Mouse (Mus musculus) hematopoietic stem cell, adult 5-6 weeks (primary cell): ENCODE results near the gene Gm45233. TPM values are rescaled to one million over a fixed set of nuclear protein-coding genes. Genes with fewer than 3 reads are reported as not detected.

Source experiments
- ATAC-seq, 2 experiments: fragments of 125-278 bp in 1 of 2; replicated peaks in 1 of 2; 2 replicates each; pipeline ENCODE4 v1.8.0; 2016 to 2017; ENCODE audit warnings: inconsistent platforms in 2 of 2, mild to moderate bottlenecking in 2 of 2, moderate number of reproducible peaks in 2 of 2, low read depth in 1 of 2, moderate TSS enrichment in 1 of 2; ENCODE audit not compliant: low FRiP score in 2 of 2, poor library complexity in 2 of 2, severe bottlenecking in 2 of 2, insufficient read depth in 1 of 2, low TSS enrichment in 1 of 2
- total RNA-seq: library from RNA; stranded (forward); fragments of 172-1452, 232-1000 nt; gene quantifications from 2 replicates; pipeline ENCODE4 v1.2.3, GENCODE M21; 2017

Gene Gm45233
- total RNA-seq, 1 experiment from 2014 or later, result 2.5 TPM

DNA sequence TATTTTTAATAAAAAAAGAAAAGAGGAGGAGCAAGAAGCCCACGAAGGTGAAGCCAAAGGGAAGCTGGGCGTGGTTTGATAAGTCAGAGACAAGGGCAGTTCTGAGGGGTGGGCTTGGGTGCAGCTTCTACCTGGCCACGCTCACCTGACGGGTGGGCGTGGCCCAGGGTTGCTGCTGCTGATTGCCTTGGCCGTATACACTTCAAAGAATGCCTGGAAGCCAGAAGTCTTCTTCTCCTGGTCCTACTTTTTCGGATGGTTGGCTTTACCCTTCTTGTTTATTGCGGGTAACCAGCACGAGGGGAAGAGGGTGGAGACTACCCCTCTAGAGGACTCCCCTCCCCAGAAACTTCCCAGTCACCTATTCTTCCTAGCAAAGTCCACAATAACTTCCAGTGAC, 1.2 kb upstream of the Gm45233 start:
- no peak for ATAC-seq

DNA sequence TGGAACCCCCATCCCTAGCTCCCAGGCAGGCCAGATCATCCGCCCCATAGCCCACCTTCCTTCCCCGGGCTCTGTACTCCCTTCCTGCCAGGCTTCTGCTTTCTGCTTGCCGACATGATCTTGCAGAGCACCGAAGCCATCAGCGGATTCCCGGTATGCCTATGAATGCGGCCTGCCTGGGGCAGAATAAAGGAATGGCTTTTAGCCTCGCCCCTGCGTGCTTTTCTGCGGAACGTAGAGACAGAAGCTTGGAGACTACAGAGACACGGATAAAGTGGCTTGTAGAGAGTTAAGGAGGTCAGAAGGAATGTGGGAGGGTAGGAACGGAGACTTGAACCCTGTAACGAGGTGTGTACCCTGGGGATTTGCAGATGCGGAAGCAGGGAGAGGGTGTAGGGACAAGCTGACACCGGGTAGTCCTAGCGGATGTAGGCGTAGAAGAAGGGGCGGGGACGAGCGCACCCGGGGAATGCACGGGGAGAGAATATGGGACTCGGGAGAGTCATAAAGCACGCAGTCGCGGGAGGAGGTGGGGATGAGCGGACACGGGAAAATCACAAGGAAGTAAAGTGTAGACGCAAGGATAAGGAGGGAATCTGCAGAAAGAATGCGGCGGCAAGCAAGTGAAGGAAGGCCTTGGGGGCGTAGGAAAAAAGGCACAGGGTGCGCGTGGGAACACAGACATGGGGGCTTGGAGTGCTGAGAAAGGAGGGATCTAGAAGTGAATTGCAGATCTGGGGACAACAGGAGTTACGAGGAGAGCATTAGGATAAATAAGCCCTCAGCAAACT, 607 bp upstream of the Gm45233 start:
- ATAC-seq, result peak; percentile 73 to 75

DNA sequence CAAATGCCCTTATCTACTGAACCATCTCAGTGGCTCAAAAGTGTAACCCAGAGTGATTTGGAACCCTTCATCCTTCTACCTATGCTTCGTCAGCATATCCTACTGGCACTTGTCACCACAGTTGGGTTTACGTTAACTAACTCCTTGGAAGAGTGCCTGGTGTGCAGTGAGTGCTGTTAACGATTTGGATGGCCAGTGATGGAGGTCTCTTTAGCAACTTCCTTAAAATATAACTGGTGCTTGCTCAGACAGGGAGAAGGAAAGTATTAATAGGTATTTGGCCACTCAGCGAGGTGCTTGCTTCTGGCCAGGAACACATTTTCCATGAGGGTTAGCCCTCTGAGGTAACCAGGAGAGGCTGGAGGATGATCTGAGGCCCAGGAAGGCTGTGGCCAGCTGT, 3.9 kb downstream of the Gm45233 start:
- ATAC-seq, result no peak

DNA sequence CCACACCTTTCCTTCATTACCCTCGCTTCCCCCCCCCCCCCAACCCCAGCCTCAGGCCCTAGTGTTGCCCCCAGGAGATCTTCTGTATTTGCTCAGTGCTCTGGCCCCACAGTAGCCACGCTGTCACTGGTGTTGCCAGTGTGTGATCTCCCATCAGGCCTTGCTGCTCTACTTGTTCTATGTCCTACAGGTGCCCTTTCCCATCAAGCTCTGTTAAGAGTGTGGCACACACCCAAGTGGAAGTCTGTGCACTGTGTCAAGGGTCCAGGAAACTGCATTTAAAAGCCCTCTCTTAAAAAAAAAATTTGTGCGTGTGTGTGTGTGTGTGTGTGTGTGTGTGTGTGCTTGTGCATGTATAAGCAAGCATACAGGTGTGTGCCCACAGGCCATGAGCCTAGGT, 4.3 kb downstream of the Gm45233 start:
- no peak for ATAC-seq

DNA sequence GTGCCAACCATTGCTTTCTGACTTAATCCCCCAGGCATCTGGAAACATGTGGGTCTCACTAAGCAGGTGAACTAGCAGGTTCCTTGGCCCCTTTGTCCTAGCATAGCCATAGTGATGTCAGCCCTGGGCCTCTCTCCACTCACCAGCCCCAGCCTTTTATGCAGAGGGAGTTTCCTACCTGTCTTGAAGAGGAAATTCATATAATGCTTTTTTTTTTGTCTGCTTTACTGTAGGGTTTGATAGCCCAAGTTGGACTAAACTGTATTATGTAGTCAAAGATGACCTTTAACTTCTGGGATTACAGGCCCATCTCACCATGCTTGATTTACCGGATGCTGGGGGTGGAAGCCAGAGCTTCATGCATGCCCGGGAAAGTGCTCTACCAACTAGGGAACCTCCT, 5.9 kb downstream of the Gm45233 start:
- ATAC-seq, result no peak

DNA sequence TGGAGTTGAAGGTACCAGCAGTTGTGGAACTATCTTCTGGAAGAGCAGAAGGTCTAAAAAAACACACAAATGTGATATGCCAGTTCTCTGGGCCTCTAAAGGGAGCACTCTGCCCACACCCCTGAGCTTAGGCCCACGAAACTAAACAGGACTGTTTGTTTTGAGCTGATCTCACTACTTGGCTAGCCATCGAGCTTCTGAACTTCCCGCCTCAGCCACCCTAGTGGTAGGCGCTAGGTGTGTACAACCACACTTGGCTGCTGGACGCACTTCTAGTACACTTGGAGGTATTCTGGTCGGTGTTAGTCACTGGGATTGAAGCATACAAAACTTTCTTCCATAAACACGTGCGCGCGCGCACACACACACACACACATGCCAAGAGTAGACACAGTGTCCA, 7.8 kb downstream of the Gm45233 start:
- ATAC-seq, result no peak

DNA sequence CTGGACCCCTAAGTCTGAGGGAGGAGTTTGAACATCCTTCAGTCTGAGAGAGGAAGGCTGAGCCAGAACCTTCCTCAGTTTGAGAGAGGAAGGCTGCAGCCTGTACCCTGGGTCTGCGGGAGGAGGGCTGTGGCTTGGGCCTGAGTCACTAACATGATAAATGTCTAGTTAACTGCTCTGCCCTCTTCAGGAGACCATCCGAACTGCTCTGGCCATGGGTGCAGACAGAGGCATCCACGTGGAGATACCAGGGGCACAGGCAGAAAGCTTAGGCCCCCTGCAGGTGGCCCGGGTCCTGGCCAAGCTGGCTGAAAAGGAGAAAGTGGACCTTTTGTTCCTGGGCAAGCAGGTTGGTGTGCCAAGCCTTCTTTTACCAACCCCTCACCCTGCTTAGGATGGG, 8.7 kb downstream of the Gm45233 start:
- peak; percentile 90 to 92 for ATAC-seq

DNA sequence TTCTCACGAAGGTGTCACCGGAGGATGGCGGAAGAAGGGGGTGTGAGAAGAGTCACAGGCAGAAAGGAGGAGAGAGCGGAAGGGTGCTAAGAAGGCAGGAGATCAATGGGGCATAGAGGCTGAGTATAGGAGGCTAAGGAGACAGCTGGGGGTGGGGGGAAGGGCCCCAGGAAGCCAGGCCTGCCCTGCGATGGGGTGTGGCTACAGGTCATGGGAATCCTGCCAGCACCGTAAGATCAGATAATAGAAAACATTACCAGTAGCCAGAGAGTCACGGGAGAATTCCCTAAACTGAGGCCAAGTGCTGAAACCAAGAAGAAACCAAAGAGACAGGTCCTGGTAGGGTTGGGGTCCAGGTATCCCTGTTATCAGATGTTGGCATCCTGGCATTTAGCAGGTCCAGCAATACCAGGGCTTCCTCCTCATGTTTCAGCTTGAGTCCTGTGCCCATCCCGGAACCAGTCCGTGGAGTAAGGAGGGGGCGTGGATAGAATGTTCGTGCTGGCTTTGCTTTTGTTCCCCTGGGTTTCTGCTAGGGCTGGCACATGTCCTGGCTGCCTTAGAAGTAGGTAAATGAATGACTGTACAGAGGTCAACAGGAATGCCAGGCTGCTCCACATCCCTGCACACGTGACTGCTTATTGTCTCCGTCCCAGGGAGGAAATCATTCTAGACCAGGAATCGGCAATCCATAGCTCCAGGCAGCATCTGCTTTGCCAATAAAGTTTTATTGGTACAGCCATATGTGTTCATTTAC, 9.8 kb downstream of the Gm45233 start:
- no peak for ATAC-seq

DNA sequence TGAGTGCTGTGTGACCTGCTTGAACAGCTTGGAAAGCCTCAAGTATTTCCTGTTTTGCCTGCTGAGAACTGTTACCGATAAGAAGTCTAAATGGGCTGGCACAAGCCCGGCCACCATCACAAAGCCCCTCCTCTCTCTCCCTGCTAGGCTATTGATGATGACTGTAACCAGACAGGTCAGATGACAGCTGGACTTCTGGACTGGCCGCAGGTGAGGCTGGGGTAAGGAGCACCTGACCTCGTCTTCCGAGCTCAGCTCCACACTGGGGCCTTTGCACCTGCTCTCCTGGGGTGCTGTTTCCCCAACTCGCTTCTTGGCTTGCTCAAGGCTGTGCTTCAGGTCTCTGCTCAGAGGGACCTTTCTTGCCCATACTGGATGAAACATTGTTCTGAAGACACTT, 10.4 kb downstream of the Gm45233 start:
- no peak for ATAC-seq

DNA sequence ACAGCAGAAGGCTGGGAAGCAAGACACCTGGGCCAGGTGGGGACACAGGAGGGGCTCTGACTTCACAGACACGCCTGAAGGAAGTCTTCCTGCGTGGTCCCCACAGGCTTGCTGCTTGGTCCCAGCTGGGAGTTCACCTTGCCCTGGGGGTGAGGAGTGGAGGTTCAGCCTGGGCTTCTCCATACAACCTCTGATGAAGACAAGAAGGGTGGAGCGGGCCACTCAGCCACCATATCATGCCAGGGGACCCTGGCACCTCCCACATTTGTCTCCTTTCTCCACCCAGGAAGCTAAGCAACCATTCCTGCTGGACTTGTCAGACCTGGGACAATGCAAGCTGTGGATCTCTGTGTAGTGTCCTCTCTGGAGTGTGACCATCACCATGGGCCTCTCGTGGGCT, 18.9 kb downstream of the Gm45233 start, which contains the start of gene Vsig10l:
Gene Vsig10l (plus strand): TSS at position 301 of the 400 bp plus-strand sequence.
- no peak for ATAC-seq

DNA sequence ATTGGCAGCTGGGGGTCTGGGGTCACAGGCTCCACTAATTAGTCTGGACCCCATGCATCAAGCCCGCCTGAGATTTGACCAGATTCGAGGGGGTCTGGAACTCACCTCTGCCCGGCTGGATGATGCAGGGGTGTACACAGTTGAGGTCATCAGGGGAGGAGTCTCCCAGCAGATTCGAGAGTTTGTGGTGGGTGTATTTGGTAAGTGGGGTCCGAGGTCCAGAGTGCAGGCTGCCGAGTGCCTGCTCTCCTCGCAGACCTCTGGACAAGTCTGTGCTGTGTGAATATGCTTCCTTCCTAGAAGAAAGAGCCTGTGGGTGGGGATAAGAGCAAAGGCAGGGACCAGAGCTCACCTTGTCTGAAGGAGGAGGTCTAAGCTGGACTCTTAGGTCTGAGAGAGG, 20.0 kb downstream of the Gm45233 start:
- no peak for ATAC-seq

DNA sequence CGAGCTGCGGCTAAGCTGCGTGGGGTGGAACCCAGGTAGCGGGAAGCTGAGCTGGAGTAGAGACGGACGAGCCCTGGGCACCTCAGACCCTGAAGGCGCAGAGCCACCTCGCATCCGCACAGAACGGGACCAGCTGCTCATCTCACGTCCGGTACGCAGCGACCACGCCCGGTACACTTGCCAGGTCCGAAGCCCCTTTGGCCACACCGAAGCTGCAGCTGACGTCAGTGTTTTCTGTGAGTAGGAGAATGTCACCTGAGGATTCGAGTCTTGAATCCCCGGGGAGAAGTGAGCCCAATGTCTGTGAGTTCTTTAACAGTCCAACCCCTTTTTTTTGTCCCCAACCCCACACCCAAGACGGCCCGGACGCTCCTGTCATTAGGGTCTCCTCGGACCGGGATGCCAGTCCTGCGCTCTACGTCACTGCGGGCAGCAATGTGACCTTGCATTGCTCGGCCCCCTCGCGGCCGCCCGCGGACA, 21.0 kb downstream of the Gm45233 start:
- peak in 1 of 2 experiments; percentile 3; a peak in 1 of 4 replicates for ATAC-seq

DNA sequence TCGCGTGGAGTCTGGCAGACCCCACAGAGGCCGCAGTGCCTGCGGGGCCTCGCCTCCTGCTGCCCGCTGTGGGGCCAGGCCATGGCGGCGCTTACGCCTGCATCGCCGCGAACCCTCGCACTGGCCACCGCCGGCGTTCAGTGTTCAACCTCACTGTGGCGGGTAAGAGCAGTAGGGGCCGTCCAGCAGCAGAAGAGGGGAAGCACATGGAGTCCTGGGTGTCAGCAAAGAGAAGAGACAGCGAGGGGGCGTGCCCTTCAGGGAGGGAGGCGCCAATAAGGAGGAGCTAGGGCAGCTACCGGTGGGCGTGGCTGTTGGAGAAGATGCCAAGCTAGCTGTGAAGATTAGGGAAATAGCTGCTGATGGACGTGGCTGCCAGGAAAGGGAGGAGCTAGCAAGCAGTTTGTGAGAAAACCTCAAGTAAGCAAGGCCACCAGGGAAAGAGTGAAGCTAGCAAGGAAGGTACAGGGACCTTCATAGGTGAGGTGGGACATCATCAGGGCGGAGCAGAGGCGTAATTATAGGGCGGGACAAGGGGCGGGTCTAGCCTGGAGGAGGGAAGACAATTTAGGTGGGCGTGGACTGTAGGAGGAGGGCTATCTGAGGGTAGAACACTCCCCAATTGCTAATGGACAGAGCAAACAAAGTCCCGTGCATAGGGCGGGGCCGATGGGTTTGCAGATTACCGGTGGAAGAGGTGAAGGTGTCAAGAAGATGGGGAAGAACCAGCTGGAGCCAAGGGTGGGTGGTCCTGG, 21.6 kb downstream of the Gm45233 start:
- ATAC-seq, result peak; percentile 83 to 85

DNA sequence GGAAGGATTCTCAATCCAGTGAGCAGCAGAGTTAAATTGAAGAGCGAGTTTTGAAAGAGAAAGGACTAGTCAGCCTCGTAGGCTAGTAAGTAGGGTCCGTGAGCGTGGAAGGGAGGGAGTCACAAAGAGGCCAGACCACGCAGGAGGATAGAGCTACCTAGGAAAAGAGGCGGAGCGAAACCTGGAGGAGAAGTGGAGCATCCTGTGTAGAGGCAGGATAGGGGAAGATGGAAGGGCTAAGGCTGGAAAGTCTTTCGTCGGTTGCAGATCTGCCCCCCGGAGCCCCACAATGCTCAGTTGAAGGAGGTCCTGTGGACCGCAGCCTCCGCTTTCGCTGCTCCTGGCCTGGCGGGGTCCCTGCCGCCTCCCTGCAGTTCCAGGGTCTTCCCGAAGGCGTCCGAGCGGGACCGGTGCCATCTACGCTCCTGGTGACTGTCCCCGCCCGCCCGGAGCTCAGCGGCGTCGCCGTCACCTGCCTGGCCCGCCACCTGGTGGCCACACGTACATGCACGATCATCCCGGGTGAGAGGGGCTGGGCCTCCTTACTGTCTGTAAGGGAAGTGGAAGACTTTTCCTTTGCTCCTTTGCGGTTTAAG, 22.3 kb downstream of the Gm45233 start:
- ATAC-seq, result peak; percentile 60

DNA sequence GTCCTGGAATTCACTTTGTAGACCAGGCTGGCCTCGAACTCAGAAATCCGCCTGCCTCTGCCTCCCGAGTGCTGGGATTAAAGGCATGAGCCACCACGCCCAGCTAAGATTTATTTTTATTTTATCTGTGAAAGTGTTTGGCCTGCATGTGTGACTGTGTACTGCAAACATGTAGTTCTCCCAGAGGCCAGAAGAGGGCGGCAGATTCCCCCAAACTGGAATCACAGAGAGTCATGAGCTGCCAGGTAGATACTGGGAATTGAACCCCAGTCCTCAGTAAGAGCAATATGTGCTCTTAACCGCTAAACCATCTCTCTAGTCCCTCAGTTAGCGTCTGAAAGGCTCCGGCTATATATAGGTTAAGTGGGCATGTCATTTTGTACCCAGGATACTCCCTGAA, 26.4 kb downstream of the Gm45233 start:
- no peak for ATAC-seq

DNA sequence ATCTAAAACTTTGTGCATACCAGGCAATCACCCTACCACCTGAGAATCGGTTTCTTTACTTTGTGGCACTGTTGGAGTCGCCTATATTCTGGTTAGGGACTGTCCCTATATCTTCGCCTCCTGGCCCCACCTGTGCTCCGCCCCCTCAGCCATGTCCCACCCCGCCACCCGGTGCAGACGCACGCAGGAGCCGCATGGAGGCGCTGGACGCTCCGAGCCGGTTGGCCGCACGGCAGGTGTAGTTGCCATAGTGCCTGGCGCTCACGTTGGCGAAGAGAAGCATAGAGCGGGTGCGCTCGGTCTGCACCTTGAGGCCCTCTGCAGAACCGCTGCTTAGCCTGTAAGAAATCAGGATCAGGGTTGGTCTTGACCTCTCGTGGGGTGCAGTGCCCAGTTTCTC, 31.8 kb downstream of the Gm45233 start:
- peak; percentile 60 to 74 for ATAC-seq

DNA sequence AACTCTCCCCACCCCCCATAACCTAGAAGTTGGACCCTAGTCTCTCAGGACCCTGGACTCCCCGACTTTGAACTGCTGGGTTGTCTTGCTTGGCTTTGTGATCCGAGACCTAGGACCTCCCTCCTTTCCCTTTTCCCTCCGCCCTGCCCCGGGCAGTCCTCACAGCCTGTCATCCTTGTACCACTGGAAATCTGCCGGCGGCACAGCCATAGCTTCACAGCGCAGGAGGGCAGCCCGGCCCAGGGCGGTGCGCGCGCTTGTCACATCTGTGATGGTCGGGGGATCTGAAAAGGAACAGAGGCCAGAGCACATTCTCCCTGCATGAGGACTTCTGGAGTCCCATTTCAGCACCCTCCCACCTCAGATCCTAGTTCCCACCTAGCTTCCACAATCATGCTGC, 32.4 kb downstream of the Gm45233 start:
- ATAC-seq, result no peak
